Comparison of ENCODE assay signal across 7 mouse cellular contexts in genomic region chr12:85094010-85094409, GRCm38 (mm10). TPM values are rescaled to one million over a fixed set of nuclear protein-coding genes. Genes with fewer than 3 reads are reported as not detected.
DNase-seq lines count a peak whose midpoint lies in the region; ATAC-seq and TF ChIP-seq lines count a peak whose summit lies in the region.

No protein-coding gene starts in this region.

- ATAC-seq in megakaryocyte progenitor cell, adult 5-6 weeks (replicated peaks; ENCODE audit: poor library complexity) = peak; percentile 56

- no peak for TF ChIP-seq CTCF in layer of hippocampus, adult 2 months (conservative IDR thresholded peaks at IDR 0.05)

- peak; percentile 30 for DNase-seq in ovary, adult 18-20 months (ENCODE audit: low spot score)
- DNase-seq in ovary, postnatal 10 days (ENCODE audit: low spot score) = no peak
- peak; percentile 56 for DNase-seq in embryo, embryonic 11 days
- DNase-seq in heart, adult 9 months (ENCODE audit: low spot score in 2 of 2) = peak; percentile 70 to 80
- peak; percentile 52 to 70 for DNase-seq in layer of hippocampus, adult 2 months (ENCODE audit: low spot score in 2 of 2)
- DNase-seq in thymus, postnatal 36 days = no peak

- H3K27ac ChIP-seq in layer of hippocampus, adult 2 months = no peak overlapping the region

- H3K4me3 ChIP-seq in layer of hippocampus, adult 2 months = no peak overlapping the region

RNA-seq across cellular contexts. Expression of gene Prox2, which starts 16.5 kb away (rescaled TPM):
- 1 to 10 TPM; 2.0 to 2.2 TPM for total RNA-seq in layer of hippocampus, adult 2 months (2021)
- total RNA-seq in megakaryocyte progenitor cell, adult 5-6 weeks (2015) = 1.2 TPM in 2 replicates
- 2.7 and 3.0 TPM in 2 replicates for total RNA-seq in megakaryocyte progenitor cell, adult 5-6 weeks (2017)

RNA-seq across cellular contexts. Expression of gene Dlst, which starts 16.6 kb away (rescaled TPM):
- total RNA-seq in layer of hippocampus, adult 2 months (2021) = 100 to 1,000 TPM; 145 to 155 TPM
- 76.3 and 81.6 TPM in 2 replicates for total RNA-seq in megakaryocyte progenitor cell, adult 5-6 weeks (2015)
- 161 and 187 TPM in 2 replicates for total RNA-seq in megakaryocyte progenitor cell, adult 5-6 weeks (2017)

RNA-seq across cellular contexts. Expression of gene Rps6kl1, which starts 57.1 kb away (rescaled TPM):
- 10 to 100 TPM; 39.0 to 40.0 TPM for total RNA-seq in layer of hippocampus, adult 2 months (2021)
- total RNA-seq in megakaryocyte progenitor cell, adult 5-6 weeks (2015) = not detected in 2 replicates
- total RNA-seq in megakaryocyte progenitor cell, adult 5-6 weeks (2017) = not detected in 2 replicates

Comparison
In these comparisons a context has a peak if more than half of its experiments do, and no peak if none do; other contexts are left out.
1. DNase-seq: peak in ovary, adult 18-20 months (single experiment), embryo, embryonic 11 days (single experiment), heart, adult 9 months (2 of 2) and layer of hippocampus, adult 2 months (2 of 2); none in ovary, postnatal 10 days (single experiment) and thymus, postnatal 36 days (0 of 2).
2. RNA of gene Rps6kl1, which starts 57.1 kb away (total RNA-seq): 39.0 to 40.0 TPM in layer of hippocampus, adult 2 months; not detected in megakaryocyte progenitor cell, adult 5-6 weeks; every median in the first group is over 10 times any median in the second.